Mouse (Mus musculus): ENCODE measurements around the gene Aars. TPM values are rescaled to one million over a fixed set of nuclear protein-coding genes. Genes with fewer than 3 reads are reported as not detected.

Aars gene
- total RNA-seq, 2 experiments from 2014 or later: 47.1 to 52.3 TPM

DNA sequence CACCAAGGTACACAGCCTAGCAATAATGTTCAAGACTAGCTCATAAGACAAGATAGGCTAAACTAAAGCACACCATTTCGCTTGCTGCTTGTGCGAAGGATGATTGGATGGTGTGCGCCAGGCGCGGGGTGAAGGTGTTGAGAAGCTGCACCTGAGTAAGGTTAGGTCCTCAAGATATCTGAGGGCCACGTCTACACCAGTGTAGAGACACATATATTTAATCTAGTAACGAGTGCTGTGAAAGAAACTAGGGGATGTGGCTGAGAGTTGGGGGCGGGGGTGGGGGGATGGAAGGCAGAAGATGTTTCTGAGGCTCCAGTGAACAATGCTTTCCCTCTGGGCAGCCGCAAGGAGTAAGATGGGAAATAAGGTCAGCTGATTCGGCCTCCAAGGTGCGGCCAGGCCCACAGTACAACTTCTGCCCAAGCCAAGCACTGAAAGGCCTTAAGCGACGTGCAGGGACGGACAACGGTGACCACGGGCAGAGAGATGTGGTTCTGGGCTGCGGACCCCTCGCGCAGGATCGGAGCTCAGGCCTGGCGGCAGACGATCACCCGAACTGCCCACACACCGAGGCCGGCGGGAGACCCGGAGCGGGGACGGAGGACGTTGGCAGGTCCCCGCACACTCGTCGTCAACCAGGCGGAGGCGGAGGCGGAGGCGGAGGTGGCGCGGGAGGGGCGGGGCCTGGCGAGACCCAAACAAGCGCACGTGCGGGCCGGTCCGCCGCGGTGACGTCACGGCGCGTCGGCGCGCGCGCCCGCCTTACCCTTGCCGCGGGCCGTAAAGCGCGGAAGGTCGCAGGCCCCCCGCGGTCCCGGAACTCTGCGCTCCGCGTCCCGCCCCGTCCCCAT, 61.1 kb downstream of the Aars start, which contains the start of gene Pdpr:
Gene Pdpr, plus strand, starts transcription at position 766 of the 854 bp plus-strand sequence.
- DNase-seq (ENCODE audit: low spot score in 2 of 2): peak; percentile 88 to 94

DNA sequence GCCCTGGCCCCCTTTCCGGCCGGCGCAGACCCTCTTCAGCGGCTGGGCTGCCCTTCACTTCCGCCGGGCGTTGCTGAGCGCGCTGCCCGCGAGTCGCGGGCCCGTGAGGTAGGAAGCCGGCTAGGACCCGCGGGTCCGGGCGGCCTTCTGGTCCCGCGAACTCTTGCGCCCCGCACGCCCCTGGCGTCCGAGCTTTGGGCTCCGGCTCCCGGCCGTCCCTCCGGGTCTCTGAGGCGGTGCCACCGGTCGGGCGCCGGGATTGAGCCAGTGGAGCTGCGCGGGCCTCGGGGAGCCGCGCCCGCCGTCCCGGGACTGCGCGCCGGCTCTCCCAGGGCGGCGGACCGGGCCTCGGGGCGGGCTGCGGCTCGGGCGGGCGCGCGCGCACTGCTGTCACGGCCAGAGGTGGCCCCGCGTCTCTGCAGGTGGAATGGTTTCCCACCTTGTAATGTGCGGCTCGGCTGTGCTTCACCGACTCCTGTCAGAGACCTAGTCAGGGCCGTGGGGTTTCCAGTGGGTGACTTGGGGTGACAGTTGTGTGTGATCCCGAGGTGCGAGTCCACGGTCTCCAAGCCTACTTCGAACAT, 61.9 kb downstream of the Aars start:
- DNase-seq (ENCODE audit: low spot score in 2 of 2): peak in 1 of 2 experiments; percentile 16

Small RNA genes lying within 50 kb of the gene (microRNA-seq; reads per million reads assigned to microRNA genes)
- gene Gm24103 (not detected), gene Mir3473d (not detected)

Other genes with a start within 250 kb of the Aars start
- gene Il34, start 227.2 kb upstream of the Aars start, total RNA-seq (2021): 10 to 100 TPM in 1 of 2 experiments, 1 to 10 TPM in 1; 7.9 to 10.4 TPM
- 10 to 100 TPM; 59.5 to 66.6 TPM for gene Cog4, start 186.5 kb upstream of the Aars start, total RNA-seq (2021)
- gene Sf3b3, start 186.4 kb upstream of the Aars start, total RNA-seq (2021): 10 to 100 TPM; 56.3 to 63.0 TPM
- gene Fuk, start 130.7 kb upstream of the Aars start, total RNA-seq (2021): 1 to 10 TPM; 5.9 to 6.5 TPM
- 10 to 100 TPM; 44.0 to 44.9 TPM for gene St3gal2, start 113.2 kb upstream of the Aars start, total RNA-seq (2021)
- 10 to 100 TPM; 50.6 to 56.3 TPM for gene Ddx19a, start 35.3 kb upstream of the Aars start, total RNA-seq (2021)
- gene Ddx19b, start 1.4 kb upstream of the Aars start, total RNA-seq (2021): 10 to 100 TPM; 10.2 to 10.7 TPM
- not detected for gene Exosc6, start 23.2 kb downstream of the Aars start, total RNA-seq (2021)
- gene Clec18a, start 59.3 kb downstream of the Aars start, total RNA-seq (2021): 1 to 10 TPM; 1.4 to 2.4 TPM
- 10 to 100 TPM; 43.0 to 49.6 TPM for gene Pdpr, start 61.5 kb downstream of the Aars start, total RNA-seq (2021)
- gene Glg1, start 226.1 kb downstream of the Aars start, total RNA-seq (2021): 10 to 100 TPM; 90.1 to 92.8 TPM

Measured in gastrocnemius, postnatal 4 days (tissue).